Mouse (Mus musculus) brain, embryonic 14.5 days (tissue): ENCODE measurements around the gene Gtf3c2.

ENCODE experiments used
- CTCF ChIP-seq: fragments of 200-500 bp; IDR thresholded peaks from 2 replicates; pipeline ENCODE4 v1.5.1; 2012; ENCODE audit warnings: inconsistent platforms, mild to moderate bottlenecking, moderate library complexity, borderline replicate concordance; ENCODE audit not compliant: insufficient read depth, insufficient read length; ENCODE audit errors: extremely low read depth
- POLR2A ChIP-seq: fragments of 200-500 bp; IDR thresholded peaks from 2 replicates; pipeline ENCODE4 v1.6.1; 2012; ENCODE audit warnings: mild to moderate bottlenecking, inconsistent platforms, borderline replicate concordance; ENCODE audit not compliant: poor library complexity, insufficient read depth, insufficient read length, severe bottlenecking; ENCODE audit errors: extremely low read depth

DNA sequence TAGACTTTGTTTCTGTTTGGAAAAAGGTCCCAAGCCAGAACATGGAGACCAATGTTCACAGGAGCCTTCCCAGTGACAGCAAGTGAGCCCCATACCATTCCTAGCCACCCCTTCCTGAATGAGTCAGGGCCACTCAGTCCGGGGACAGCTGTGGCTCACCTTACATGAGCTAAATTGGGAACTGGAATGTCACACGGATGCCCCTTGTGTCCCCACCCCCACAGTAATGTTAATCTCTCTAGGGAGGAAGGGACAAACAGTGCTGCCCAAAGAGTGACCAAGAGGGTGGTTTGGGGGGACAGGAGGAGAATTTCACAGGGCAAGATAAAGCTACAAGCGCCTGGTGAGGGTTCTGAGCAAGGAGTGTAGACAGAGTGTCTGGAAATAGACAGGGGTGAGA is 63.6 kb downstream of the Gtf3c2 start, which contains the start of gene Trim54:
- TF ChIP-seq POLR2A = no peak
- TF ChIP-seq CTCF = no peak
